Mouse (Mus musculus): ENCODE data around the gene Dnah5.

- TF ChIP-seq CTCF (IDR thresholded peaks at IDR 0.05; ENCODE audit: low read depth, low read length) (no peak), POLR2A (IDR thresholded peaks at IDR 0.05; ENCODE audit: borderline replicate concordance, low read depth, low read length) (no peak)
Measured at GRCm38 (mm10) chr15:28166090-28166489, 37.5 kb upstream of the Dnah5 start.

Data from bone marrow macrophage, adult 2 months (primary cell).